Mouse (Mus musculus) heart, adult 2 months (tissue): ENCODE results near the gene Eml3. TPM values are rescaled to one million over a fixed set of nuclear protein-coding genes. Genes with fewer than 3 reads are reported as not detected.

Source experiments
- DNase-seq, 2 experiments: peaks; one replicate each; pipeline ENCODE4 v3.0.0; 2021
- H3K27ac ChIP-seq: fragments of 200-600 bp; 2 replicates; pipeline ENCODE4 v1.8.1; 2022
- H3K27me3 ChIP-seq: fragments of 200-500 bp; 2 replicates; pipeline ENCODE4 v1.6.1; 2012; ENCODE audit warnings: mild to moderate bottlenecking, low read length, inconsistent platforms, mixed read lengths; ENCODE audit not compliant: control insufficient read depth, insufficient read depth
- H3K36me3 ChIP-seq: fragments of 200-500 bp; 2 replicates; pipeline ENCODE4 v1.6.1; 2012; ENCODE audit warnings: low read length, inconsistent platforms; ENCODE audit not compliant: control insufficient read depth, insufficient read depth
- H3K4me1 ChIP-seq: fragments of 200-500 bp; 2 replicates; pipeline ENCODE4 v1.6.1; 2011; ENCODE audit warnings: low read length; ENCODE audit not compliant: control insufficient read depth, insufficient read depth
- H3K4me3 ChIP-seq: fragments of 200-600 bp; 2 replicates; pipeline ENCODE4 v1.8.1; 2022
- H3K79me2 ChIP-seq: fragments of 200-500 bp; replicated peaks from 2 replicates; pipeline ENCODE4 v1.6.1; 2012; ENCODE audit warnings: mild to moderate bottlenecking, inconsistent platforms, low read length, moderate library complexity, mixed read lengths; ENCODE audit not compliant: control insufficient read depth, insufficient read depth
- H3K9ac ChIP-seq: fragments of 200-500 bp; 2 replicates; pipeline ENCODE4 v1.6.1; 2012; ENCODE audit warnings: low read depth, mild to moderate bottlenecking, control low read depth, inconsistent platforms, low read length, mixed read lengths
- CTCF ChIP-seq: fragments of 200-600 bp; IDR thresholded peaks from 2 replicates; pipeline ENCODE4 v1.8.1; 2022; ENCODE audit warnings: antibody characterized with exemption, mild to moderate bottlenecking, moderate library complexity
- EP300 ChIP-seq: fragments of 200-500 bp; IDR thresholded peaks from 2 replicates; pipeline ENCODE4 v1.6.1; 2011; ENCODE audit warnings: low read depth, low read length, control low read depth; ENCODE audit not compliant: insufficient read depth
- POLR2A ChIP-seq: fragments of 200-500 bp; IDR thresholded peaks from 2 replicates; pipeline ENCODE4 v1.6.1; 2011; ENCODE audit warnings: mild to moderate bottlenecking, low read depth, low read length, control low read depth; ENCODE audit not compliant: insufficient read depth
- WGBS: fragments of 180-500 bp; shearing (Covaris S2); methylation state at CpG from one replicate; pipeline ENCODE4 v1.1.7; 2018; 5-methylcytosine and 5-hydroxymethylcytosine counted together
- intact Hi-C: fragments of 180-260 bp; cut with DNase I; formaldehyde crosslinking; loops from one replicate; pipeline ENCODE4 v1.15.1; 2025
- polyA plus RNA-seq: library from polyadenylated mRNA; depleted of rRNA; stranded (reverse); fragments of >200 nt; gene quantifications from 2 replicates; pipeline ENCODE4 v1.2.3, GENCODE M21; 2012
- total RNA-seq, 2 experiments: library from RNA; stranded (reverse); gene quantifications; 2 replicates each; pipeline ENCODE4 v1.2.3; 2021

The Eml3 gene
- total and polyA plus RNA-seq, 3 experiments = 7.0 to 17.6 (median 9.7) TPM

GRCm38 (mm10) chr19:8920836-8921291 is 8.5 kb upstream of the Eml3 start:
- no peak for TF ChIP-seq EP300
- no peak for TF ChIP-seq CTCF
- TF ChIP-seq POLR2A = no peak
- peak overlapping the region; percentile 94 for H3K4me3 ChIP-seq
- under 1% methylated on average over 6 of the region's 6 CpGs for WGBS
- peak overlapping the region; percentile 95 for H3K27ac ChIP-seq
- no peak for DNase-seq
- H3K27me3 ChIP-seq = no peaks in the 10 kb centered on the region
- no peaks in the 10 kb centered on the region for H3K79me2 ChIP-seq
- intact Hi-C loops = loop anchor here (2.0 kb wide), 1 partner anchor 22 kb away; the partner anchor contains the start of gene Ganab
- H3K9ac ChIP-seq = peak overlapping the region; percentile 93
- H3K36me3 ChIP-seq = 0 out of 2 replicates have a peak, but pooled peaks cover 3% of the 10 kb centered on the region
- H3K4me1 ChIP-seq = peaks cover 4% of the 10 kb centered on the region

GRCm38 (mm10) chr19:8921741-8922140 is 7.6 kb upstream of the Eml3 start:
- no peak for DNase-seq
- Histone ChIP-seq H3K27me3 (no peaks in the 10 kb centered on the region), H3K27ac (no peak overlapping the region), H3K9ac (no peak overlapping the region), H3K4me3 (no peak overlapping the region), H3K36me3 (0 out of 2 replicates have a peak, but pooled peaks cover 3% of the 10 kb centered on the region), H3K79me2 (no peaks in the 10 kb centered on the region), H3K4me1 (peaks cover 4% of the 10 kb centered on the region)
- intact Hi-C loops = loop anchor here (2.0 kb wide), 1 partner anchor 23 kb away; the partner anchor contains the start of gene Ganab
- TF ChIP-seq EP300 (no peak), CTCF (no peak), POLR2A (no peak)
- WGBS = 75% methylated on average over 9 of the region's 9 CpGs

- Histone ChIP-seq H3K27me3 (no peaks in the 10 kb centered on the region), H3K9ac (no peak overlapping the region), H3K36me3 (no peaks in the 10 kb centered on the region), H3K79me2 (no peaks in the 10 kb centered on the region), H3K4me3 (no peak overlapping the region), H3K4me1 (no peaks in the 10 kb centered on the region; the same call in 1 of the 2 replicates), H3K27ac (no peak overlapping the region)
- intact Hi-C loops = no loop called here
- no peak for DNase-seq
- TF ChIP-seq EP300 (no peak), POLR2A (no peak)
- WGBS = 80% methylated on average over 2 of the region's 2 CpGs
Observed at GRCm38 (mm10) chr19:8926766-8927165, 2.6 kb upstream of the Eml3 start.

- 87% methylated on average over 12 of the region's 12 CpGs for WGBS
- intact Hi-C loops = no loop called here
Observed at GRCm38 (mm10) chr19:8927891-8928525, 1.3 kb upstream of the Eml3 start.

GRCm38 (mm10) chr19:8928689-8929223 is 596 bp upstream of the Eml3 start:
- intact Hi-C loops = loop anchor here (1.0 kb wide), 1 partner anchor 13 kb away; the partner anchor contains the start of gene Mta2
- Histone ChIP-seq H3K4me1 (no peaks in the 10 kb centered on the region; the same call in 1 of the 2 replicates), H3K27ac (peak overlapping the region; percentile 83), H3K79me2 (no peaks in the 10 kb centered on the region), H3K36me3 (no peaks in the 10 kb centered on the region), H3K4me3 (peak overlapping the region; percentile 66), H3K27me3 (no peaks in the 10 kb centered on the region), H3K9ac (peak overlapping the region; percentile 87)
- DNase-seq = no peak
- TF ChIP-seq POLR2A = no peak
- no peak for TF ChIP-seq EP300
- no peak for TF ChIP-seq CTCF
- WGBS = 20% methylated on average over 16 of the region's 16 CpGs

More at GRCm38 (mm10) chr19:8927891-8928525, 1.3 kb upstream of the Eml3 start:
- Histone ChIP-seq H3K27me3 (no peaks in the 10 kb centered on the region), H3K27ac (no peak overlapping the region; the same call in 1 of the 2 replicates), H3K79me2 (no peaks in the 10 kb centered on the region), H3K4me3 (no peak overlapping the region), H3K36me3 (no peaks in the 10 kb centered on the region), H3K4me1 (no peaks in the 10 kb centered on the region; the same call in 1 of the 2 replicates), H3K9ac (no peak overlapping the region)
- TF ChIP-seq CTCF = no peak
- no peak for TF ChIP-seq POLR2A
- no peak for TF ChIP-seq EP300
- no peak for DNase-seq

- TF ChIP-seq EP300 = no peak
- no peak for TF ChIP-seq POLR2A
- TF ChIP-seq CTCF = no peak
- no peak for DNase-seq
- WGBS = 8% methylated on average over 11 of the region's 11 CpGs
- Histone ChIP-seq H3K27ac (peak overlapping the region; percentile 83), H3K4me3 (peak overlapping the region; percentile 66), H3K27me3 (no peaks in the 10 kb centered on the region), H3K4me1 (no peaks in the 10 kb centered on the region; the same call in 1 of the 2 replicates), H3K36me3 (no peaks in the 10 kb centered on the region), H3K9ac (peak overlapping the region; percentile 87), H3K79me2 (no peaks in the 10 kb centered on the region)
- intact Hi-C loops = no loop called here
Observed at GRCm38 (mm10) chr19:8930117-8930516, 765 bp downstream of the Eml3 start.
